Mouse (Mus musculus): ENCODE measurements around the gene Txnl4b.

Gene Txnl4b

GRCm38 (mm10) chr8:109565498-109566333, at the start of gene Txnl4b, which contains the start of gene Dhx38:
Gene Txnl4b, plus strand, starts transcription at chr8:109565892.
Gene Dhx38, minus strand, starts transcription at chr8:109565861.
- peak; percentile 96 to 97 for DNase-seq

- no peak for DNase-seq
Measured at GRCm38 (mm10) chr8:109524008-109524407, 41.7 kb upstream of the Txnl4b start.

DNA sequence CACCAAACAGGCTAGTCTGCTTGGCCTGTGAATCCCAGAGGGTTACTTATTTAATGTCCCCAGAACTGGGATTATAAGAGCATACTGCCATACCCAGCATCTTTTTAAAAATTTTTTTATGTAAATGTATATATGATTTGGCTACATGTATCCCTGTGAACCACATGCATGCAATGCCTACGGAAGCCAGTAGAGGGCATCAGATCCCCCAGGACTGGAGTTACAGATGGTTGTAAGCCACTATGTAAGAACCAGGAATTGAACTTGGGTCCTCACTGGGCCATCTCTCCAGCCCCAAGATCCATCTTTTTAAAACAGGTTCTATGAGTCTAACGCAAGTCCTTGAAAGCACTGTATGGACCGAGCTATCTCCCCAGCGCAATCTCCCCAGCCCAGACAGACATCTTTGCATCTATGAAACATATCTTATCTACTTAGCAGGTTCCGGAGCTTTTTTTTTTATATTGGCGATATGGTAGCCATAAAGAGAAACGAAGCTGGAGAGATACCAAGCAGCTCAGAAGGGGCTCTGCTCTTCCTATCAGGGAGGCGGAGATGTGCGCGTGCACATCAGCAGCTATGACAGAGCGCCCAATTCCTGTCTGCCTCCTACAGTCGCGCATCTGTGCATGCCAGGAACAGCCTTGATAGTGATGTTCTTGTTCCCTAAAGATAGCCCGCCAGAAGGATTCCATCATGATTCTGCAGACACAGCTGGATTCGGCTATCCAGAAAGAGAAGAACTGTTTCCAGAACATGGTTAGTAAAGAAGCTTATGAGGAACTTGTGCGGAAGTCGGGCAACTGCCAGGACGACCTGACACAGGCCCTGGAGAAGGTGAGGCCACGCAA, 30.3 kb upstream of the Txnl4b start:
- peak; percentile 57 to 62 for DNase-seq

GRCm38 (mm10) chr8:109536703-109537102, 29.0 kb upstream of the Txnl4b start:
- peak; percentile 78 to 79 for DNase-seq

GRCm38 (mm10) chr8:109542165-109542564, 23.5 kb upstream of the Txnl4b start:
- DNase-seq = no peak

DNA sequence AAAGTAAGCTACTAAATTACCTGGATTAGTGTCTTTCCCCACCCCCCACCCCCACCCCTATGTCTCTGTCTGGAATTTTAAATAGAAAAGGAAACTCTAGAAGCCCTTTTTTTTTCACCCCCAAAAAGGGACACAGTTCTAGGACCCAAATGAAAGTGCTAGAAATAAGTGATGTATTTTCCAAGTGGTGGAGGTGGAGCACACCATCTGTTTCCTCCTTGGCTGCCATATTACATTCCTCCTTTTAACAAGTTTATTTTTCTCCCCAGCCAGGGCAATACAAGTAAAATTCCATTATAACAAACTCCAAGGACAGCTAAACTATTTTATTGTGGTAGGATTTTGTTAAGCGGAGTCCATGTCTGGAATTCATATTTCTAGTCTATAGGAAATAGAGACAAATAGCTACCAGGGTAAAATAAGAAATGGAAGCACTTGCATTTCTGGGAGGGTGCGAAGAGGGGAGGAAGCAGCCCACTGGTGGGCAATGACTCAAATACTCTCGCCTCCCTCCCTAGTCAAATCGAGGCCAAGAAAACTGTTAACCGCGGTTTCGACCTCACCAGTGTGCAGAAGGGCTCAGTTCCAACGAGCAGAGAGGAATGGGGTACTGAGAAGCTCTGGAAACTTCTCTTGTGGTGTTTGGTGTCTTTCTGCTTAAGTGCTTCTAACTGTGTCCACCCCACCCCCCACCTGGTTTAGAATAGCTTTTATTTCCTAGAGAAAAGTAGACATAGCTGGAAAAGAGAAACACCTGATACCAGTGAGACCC, 22.8 kb upstream of the Txnl4b start:
- DNase-seq = no peak

DNA sequence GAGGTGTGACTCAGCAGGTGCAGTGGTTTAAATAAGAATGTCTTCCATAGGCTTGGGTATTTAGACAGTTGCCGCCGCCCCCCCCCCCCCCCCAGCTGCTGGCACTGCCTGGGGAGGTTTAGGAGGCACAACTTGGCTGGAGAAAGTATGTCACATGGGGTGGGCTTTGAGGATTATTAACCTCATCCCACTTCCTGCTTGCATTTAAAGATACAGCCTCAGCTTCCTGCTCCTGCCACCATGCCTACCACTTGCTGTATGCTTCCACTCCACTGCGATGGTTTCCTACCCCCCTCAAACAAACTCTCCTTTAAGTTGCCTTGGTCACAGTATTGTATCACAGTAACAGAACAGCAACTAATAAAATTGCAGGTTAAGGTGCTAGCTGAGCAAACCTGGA, 21.6 kb upstream of the Txnl4b start:
- DNase-seq = no peak

GRCm38 (mm10) chr8:109551663-109552062, 14.0 kb upstream of the Txnl4b start:
- peak; percentile 41 to 47 for DNase-seq

GRCm38 (mm10) chr8:109563881-109564280, 1.8 kb upstream of the Txnl4b start:
- no peak for DNase-seq

GRCm38 (mm10) chr8:109564766-109565165, 926 bp upstream of the Txnl4b start:
- DNase-seq = no peak

- DNase-seq = no peak
Measured at GRCm38 (mm10) chr8:109571139-109571538, 5.4 kb downstream of the Txnl4b start.

DNA sequence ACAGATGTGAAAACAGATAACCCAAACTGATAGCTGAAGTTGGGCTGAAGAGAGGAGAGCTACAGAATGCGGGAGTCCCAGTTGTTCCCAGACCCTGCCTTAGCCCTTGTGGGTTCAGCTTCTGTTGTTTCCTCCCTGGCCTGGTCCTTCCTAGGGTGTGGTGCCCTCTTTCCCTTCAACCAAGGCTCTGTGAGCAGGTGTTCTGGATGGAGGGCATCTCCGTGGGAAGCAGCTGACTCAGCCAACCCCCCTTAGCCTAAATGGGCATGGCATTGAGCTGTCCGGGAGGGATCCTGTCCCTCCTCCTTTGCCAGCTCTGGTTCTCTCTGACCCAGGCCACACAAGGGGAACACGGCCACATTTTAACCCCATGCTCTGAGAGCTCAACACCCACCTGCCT, 10.6 kb downstream of the Txnl4b start:
- DNase-seq = no peak

GRCm38 (mm10) chr8:109578900-109579301, 13.2 kb downstream of the Txnl4b start, which contains the start of gene Hp:
Gene Hp, minus strand, starts transcription at chr8:109579172.
- DNase-seq = no peak

DNA sequence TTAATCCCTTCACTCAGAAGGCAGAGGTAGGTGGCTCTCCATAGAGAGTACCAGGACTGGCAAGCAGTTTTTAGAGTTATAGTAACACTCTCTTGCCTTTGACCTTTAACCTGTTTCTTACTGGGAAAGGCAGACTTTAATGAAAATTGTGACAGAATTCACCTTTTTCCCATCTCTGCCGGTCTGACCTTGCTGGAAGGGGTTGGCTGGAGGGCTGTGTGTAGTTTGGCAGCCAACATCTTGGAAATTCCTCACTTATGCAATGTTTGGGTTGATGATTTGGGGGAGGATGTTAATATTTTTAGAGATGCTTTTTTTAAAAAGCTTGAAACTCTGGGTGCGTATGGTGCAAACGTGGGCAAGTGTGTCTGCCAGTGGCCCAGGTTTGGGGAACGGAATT, 18.6 kb downstream of the Txnl4b start:
- no peak for DNase-seq

DNA sequence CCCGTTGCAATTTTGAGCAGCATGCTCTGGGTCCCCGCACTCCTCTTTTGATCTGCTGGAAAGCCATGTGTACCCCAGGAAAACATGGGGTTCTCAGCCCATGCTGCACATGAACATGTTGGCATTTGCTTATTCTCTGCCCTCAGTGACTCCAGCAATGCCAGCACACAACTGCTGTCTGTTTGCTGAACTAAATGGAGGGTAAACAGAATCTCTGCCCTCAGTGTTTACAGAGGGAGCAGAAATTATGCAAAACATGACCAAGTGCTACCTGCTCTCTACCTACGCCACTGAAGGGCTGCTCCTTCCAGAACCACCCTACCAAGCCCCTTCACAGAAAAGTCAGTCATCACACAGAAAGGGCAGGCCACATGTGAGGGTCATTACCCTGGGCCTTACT, 19.1 kb downstream of the Txnl4b start:
- DNase-seq = no peak

DNA sequence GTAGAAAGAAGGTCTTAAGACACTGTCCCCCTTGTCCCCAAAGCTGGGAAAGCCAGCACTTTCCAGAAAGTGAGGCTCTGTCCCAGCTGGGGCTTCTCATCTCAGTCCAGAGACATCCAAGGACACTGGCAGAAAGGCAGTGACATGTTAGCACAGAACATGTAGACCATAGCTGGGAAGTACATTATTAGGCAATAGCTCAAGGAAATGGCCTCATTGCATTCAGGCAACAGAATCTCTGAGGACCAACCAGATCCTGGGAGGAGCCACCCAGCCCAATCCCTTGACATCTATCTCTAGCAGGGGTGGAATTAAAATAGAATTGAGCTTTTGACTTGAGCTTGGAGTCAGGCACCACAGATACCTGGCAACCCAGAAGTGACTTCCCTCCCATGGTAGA, 20.0 kb downstream of the Txnl4b start:
- DNase-seq = no peak

DNA sequence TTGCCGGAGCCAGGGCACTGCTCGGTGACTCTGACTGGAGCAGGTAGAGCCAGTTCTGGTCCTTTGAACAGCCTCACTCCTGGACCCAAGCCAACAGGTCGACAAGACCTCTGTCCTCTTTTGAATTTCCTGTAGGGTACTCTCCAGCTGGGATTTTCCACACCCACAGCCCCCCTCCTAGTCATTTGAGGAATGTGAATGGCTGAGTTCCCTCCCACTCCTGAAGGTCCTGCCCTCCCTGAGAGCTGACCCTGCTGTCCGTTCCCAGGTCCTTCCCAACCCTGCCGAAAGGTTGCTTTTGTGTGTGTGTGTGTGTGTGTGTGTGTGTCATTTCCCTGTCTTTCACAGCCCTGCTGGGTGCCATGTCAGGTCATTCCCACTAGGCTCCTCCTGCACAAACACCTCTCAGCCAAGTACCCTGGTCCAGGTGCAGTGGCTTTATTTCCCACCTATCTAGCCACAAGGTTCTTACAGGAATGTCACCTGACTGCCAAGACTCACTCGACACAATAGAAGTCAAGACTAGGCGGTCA, 21.3 kb downstream of the Txnl4b start:
- no peak for DNase-seq

GRCm38 (mm10) chr8:109590901-109591300, 25.2 kb downstream of the Txnl4b start:
- no peak for DNase-seq

DNA sequence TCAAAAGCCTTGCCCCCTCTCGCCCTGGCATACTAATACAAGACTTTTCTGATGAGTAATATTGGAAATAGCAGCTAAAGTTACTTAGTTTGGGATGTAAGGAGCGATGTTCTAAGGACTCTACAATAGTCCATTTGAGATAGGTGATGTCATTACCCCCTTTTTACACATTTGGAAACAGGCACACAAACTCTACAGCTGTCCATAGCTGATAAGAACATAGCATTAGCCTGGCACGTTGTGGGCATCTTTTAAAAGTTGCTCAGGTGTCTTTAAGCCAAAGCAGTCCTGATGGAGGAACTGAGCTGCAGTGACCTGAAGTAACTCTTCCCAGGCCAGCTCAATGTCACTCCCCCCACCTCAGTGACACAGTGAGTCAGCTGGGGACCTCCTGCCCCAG, 25.7 kb downstream of the Txnl4b start:
- no peak for DNase-seq

DNA sequence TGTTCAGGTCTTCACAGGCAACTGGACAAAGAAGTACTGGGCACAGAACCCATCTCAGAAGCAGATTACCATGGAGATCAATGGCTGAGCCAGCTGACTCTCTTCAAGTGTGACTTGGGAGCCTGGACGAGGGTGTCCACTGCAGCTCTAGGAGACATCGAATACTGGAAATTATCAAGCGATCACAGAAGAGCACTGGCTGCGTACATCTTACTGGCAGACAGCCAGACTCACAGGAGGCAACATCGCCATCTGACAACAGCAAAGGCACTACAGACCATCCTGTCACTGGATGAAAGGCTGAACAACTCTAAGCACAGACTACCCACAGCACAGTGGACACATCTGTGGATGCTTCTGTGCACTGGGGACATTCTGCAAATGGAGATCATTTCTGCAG, 26.5 kb downstream of the Txnl4b start:
- DNase-seq = no peak

DNA sequence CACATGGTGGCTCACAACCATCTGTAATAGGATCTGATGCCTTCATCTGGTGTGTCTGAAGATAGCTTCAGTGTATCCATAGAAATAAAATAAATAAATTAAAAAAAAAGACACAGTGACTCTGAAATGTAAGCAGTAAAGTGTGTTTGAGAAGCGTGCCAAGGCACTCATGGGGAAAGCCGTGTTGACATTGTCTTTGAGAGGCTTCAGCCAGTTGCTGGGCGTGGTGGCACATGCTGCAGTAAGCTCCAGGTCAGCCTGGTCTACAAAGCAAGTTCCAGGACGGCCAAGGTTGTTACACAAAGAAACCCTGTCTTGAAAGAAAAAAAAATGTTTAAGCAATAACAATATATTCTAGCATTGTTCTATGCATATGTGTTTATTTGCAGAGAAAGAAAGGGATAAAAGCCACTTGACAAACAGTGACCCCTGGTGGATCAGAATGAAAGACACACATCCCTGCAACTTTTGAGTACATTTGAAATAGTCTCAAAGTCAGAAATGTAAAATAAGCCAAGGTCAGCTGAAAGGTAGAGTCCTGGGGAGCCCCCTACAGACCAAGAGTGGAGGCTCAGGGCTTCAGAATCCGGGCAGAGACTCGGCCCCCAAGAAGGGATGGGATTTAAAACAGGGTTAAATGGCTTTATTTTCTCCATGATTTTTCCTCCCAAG, 27.6 kb downstream of the Txnl4b start:
- DNase-seq = peak; percentile 12 to 25

DNA sequence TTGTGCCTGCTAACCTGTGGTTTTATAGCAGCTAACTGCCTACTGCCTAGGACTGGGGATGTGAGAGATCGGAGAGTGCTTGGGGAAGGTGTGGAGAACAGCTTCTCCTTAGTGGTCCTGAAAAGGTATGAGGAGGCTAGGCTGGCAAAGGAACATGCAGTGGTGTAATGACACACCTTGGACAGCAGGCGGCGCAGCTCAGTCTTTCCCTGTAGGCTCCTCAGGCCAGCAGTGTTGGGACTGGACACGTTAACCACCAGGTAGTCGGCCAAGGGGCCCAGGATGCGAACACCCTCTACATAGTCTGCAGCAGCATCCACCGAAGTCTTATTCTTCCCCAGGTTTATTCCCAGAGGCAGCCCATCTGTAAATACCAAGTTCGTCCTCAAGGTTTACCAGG, 30.2 kb downstream of the Txnl4b start:
- DNase-seq = peak; percentile 74 to 76

Measured in B cell, adult 2 months (primary cell).